Mouse (Mus musculus) limb, embryonic 12.5 days (tissue): Measurements from ENCODE around the gene Camk2g. TPM values are rescaled to one million over a fixed set of nuclear protein-coding genes. Genes with fewer than 3 reads are reported as not detected.
A peak's percentile ranks its signal among the peaks of the same experiment; 100 is the strongest.

Experiments used
- ATAC-seq: fragments of 200-750 bp; cut with Nextera tagmentation; 2 replicates; pipeline ENCODE4 v1.8.0; 2017; ENCODE audit warnings: low read depth, moderate TSS enrichment; ENCODE audit not compliant: insufficient number of reproducible peaks, insufficient read depth, low FRiP score, low TSS enrichment
- H3K27ac ChIP-seq: fragments of 300-500 bp; sonication (generic); 2 replicates; pipeline ENCODE4 v1.5.1; 2016; ENCODE audit warnings: mild to moderate bottlenecking, moderate library complexity
- H3K27me3 ChIP-seq: fragments of 300-500 bp; sonication (generic); 2 replicates; pipeline ENCODE4 v1.6.1; 2016; ENCODE audit warnings: mild to moderate bottlenecking, moderate library complexity
- H3K36me3 ChIP-seq: fragments of 300-500 bp; sonication (generic); 2 replicates; pipeline ENCODE4 v1.6.1; 2016; ENCODE audit warnings: mild to moderate bottlenecking, moderate library complexity
- H3K4me1 ChIP-seq: fragments of 300-500 bp; sonication (generic); replicated peaks from 2 replicates; pipeline ENCODE4 v1.6.1; 2016
- H3K4me2 ChIP-seq: fragments of 300-500 bp; sonication (generic); 2 replicates; pipeline ENCODE4 v1.6.1; 2016; ENCODE audit warnings: mild to moderate bottlenecking, moderate library complexity
- H3K4me3 ChIP-seq: fragments of 300-500 bp; sonication (generic); replicated peaks from 2 replicates; pipeline ENCODE4 v1.5.1; 2016; ENCODE audit warnings: mild to moderate bottlenecking
- H3K9ac ChIP-seq: fragments of 300-500 bp; sonication (generic); replicated peaks from 2 replicates; pipeline ENCODE4 v1.6.1; 2016; ENCODE audit warnings: mild to moderate bottlenecking, moderate library complexity
- H3K9me3 ChIP-seq: fragments of 300-500 bp; sonication (generic); 2 replicates; pipeline ENCODE4 v1.6.1; 2016; ENCODE audit warnings: mild to moderate bottlenecking, moderate library complexity
- WGBS: fragments of 180-500 bp; shearing (Covaris S2); methylation state at CpG from one replicate; pipeline ENCODE4 v1.1.7; 2016; 5-methylcytosine and 5-hydroxymethylcytosine counted together
- polyA plus RNA-seq: library from polyadenylated mRNA; unstranded; fragments of >200 nt; fragmentation: Nextera tagmentation; extraction: Ambion mirVana; gene quantifications from 2 replicates; pipeline ENCODE4 v1.2.1, GENCODE M21; 2016

The Camk2g gene
- 59.0 and 67.8 TPM in 2 replicates for polyA plus RNA-seq

DNA sequence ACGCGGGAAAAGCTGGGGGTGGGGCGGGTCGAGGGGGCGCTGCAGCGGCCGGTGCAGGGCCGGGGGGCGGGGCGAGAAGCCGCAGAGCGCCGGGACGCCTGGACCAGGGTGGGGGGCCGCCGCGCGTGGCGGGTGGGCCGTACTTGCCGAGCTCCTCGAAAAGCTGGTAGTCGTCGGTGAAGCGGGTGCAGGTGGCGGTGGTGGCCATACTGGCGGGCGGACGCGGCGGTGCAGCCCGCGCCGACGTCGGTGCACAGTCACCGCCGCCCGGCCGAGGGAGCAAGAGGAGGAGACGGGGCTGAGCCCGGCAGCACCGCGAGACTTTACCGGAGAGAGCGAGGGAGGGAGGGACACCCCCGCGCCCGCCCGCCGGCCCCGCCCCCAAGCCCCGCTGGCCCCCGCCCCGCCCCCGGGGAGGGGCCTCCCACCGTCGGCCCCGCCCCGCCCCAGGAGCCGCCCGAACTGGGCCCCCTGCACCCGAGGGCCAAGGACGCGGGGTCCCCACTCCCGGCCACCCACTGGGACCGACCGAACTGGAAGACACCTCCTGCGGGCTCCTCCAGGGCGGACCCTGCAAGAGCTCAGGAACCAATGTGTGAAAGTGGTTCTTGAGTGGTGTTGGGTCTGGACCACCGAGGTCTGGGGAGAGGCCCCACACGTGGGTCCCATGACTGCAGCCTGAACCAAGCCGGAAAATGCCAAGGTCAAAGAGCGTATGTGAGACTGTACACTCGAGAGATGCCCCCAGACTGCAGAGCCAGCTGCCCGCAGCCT is at the start of gene Camk2g:
Gene Camk2g (minus strand): TSS at position 331 of the 774 bp plus-strand sequence.
- under 1% methylated on average over 70 of the region's 76 CpGs for WGBS
- no peaks in the 10 kb centered on the region for H3K9me3 ChIP-seq
- H3K36me3 ChIP-seq, result peaks cover 32% of the 10 kb centered on the region
- peak within 1 kb of the TSS; percentile 85 for H3K9ac ChIP-seq
- H3K27ac ChIP-seq, result peak within 1 kb of the TSS; percentile 84
- H3K4me2 ChIP-seq, result peak within 1 kb of the TSS; percentile 85
- H3K4me3 ChIP-seq, result peak within 1 kb of the TSS; percentile 87
- no peaks in the 10 kb centered on the region for H3K27me3 ChIP-seq
- peak; percentile 90 for ATAC-seq
- H3K4me1 ChIP-seq, result peaks cover 44% of the 10 kb centered on the region

DNA sequence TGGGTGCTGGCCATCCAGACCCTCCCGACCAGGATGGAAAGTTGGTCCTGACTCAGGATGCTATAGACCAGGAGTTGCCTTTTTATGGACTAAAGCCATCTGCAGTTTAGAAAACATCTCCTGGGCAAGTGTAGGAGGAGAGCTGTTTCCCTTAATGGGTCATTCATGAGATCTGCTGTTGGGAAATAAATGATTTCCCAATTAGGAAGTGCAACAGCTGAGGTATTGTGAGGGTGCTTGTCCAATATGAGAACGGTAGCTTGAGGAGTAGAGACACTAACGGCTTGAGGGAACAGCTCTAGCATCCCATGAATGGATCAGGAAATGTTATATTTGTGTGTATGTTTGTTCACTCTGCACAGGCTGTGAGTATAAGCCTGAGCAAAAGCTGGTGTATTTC is 48.7 kb upstream of the Camk2g start:
- H3K4me1 ChIP-seq, result peaks cover 10% of the 10 kb centered on the region; the same call in 1 of the 2 replicates
- no peak overlapping the region for H3K4me2 ChIP-seq
- WGBS, result 79% methylated on average over 3 of the region's 3 CpGs
- no peak for ATAC-seq
- no peak overlapping the region for H3K9ac ChIP-seq
- peaks cover 3% of the 10 kb centered on the region; the same call in 1 of the 2 replicates for H3K27me3 ChIP-seq
- no peak overlapping the region for H3K27ac ChIP-seq
- H3K4me3 ChIP-seq, result no peak overlapping the region
- H3K36me3 ChIP-seq, result no peaks in the 10 kb centered on the region
- H3K9me3 ChIP-seq, result no peaks in the 10 kb centered on the region

DNA sequence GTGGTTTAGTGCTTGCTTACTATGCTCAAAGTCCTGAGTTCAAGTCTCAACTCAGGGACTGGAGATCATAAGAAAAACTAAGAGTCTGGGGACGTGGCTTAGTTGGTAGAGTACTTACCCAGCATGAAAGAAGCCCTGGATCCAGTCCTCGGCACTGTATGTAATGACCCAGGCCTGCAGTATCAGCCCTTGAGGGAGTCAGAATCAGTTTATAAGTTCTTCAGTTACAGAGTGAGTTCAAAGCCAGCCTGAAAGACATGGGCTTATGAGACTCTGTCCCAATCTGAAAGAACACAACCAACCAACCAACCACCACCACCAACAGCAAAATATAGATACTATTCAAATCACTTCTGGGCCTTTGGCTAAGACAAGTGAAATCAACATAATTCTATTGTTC is 47.6 kb upstream of the Camk2g start:
- H3K27ac ChIP-seq, result no peak overlapping the region
- H3K9ac ChIP-seq, result no peak overlapping the region
- WGBS, result 81% methylated on average over 2 of the region's 2 CpGs
- peaks cover 17% of the 10 kb centered on the region; the same call in 1 of the 2 replicates for H3K4me1 ChIP-seq
- H3K4me3 ChIP-seq, result no peak overlapping the region
- no peak overlapping the region for H3K4me2 ChIP-seq
- H3K36me3 ChIP-seq, result no peaks in the 10 kb centered on the region
- no peaks in the 10 kb centered on the region for H3K9me3 ChIP-seq
- no peak for ATAC-seq
- H3K27me3 ChIP-seq, result peaks cover 8% of the 10 kb centered on the region; the same call in 1 of the 2 replicates

DNA sequence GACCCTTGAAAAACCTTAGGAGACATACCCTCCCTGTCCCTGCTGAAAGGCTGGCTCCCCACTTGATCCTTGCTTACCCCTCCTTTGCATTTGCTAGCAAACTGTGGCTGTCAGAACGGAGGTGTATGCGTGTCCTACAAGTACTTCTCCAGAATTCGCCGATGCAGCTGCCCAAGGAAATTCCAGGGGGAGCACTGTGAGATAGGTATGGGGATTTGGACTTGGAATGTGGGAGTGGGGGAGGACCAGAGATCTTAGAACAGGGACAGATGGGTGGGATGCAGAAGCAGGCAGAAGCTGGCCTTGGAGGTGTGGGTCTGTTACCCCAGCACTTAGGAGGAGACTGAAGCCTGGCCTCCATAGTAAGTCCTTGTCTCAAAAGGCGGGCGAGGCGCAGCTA is 43.8 kb upstream of the Camk2g start:
- Histone ChIP-seq H3K27me3 (peaks cover 8% of the 10 kb centered on the region; the same call in 1 of the 2 replicates), H3K27ac (no peak overlapping the region), H3K4me1 (peaks cover 9% of the 10 kb centered on the region; the same call in 1 of the 2 replicates), H3K4me2 (peak overlapping the region; percentile 90; the same call in 1 of the 2 replicates), H3K9me3 (no peaks in the 10 kb centered on the region), H3K9ac (no peak overlapping the region), H3K4me3 (no peak overlapping the region), H3K36me3 (no peaks in the 10 kb centered on the region)
- ATAC-seq, result no peak
- 75% methylated on average over 7 of the region's 7 CpGs for whole genome bisulfite sequencing

DNA sequence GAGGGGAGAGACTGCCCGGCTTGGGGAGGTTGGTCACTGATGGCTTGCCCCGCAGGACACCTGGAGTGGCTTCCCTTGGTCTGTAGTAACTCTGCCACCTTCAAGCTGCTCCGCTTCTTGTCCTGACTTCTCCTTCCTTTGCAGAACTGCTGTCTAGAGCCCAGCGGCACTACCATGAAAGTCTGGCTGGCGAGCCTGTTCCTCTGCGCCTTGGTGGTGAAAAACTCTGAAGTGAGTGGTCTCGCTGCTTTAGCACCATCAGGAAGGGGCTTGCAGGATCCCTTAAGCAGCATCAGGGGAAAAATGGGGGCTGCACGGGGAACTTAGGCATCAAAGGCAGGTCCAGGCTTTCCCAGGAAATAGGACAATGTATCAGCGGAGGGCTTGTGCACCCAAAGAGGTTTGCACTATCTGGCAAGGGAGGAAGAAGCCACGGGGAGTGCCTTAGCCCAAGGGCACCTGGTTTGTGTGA is 43.1 kb upstream of the Camk2g start:
- Histone ChIP-seq H3K36me3 (no peaks in the 10 kb centered on the region), H3K4me3 (peak overlapping the region; percentile 55), H3K9me3 (no peaks in the 10 kb centered on the region), H3K9ac (peak overlapping the region; percentile 75), H3K27ac (no peak overlapping the region; the same call in 1 of the 2 replicates), H3K4me2 (peak overlapping the region; percentile 90), H3K4me1 (peaks cover 9% of the 10 kb centered on the region; the same call in 1 of the 2 replicates), H3K27me3 (peaks cover 8% of the 10 kb centered on the region; the same call in 1 of the 2 replicates)
- WGBS, result 3% methylated on average over 10 of the region's 10 CpGs
- ATAC-seq, result no peak

DNA sequence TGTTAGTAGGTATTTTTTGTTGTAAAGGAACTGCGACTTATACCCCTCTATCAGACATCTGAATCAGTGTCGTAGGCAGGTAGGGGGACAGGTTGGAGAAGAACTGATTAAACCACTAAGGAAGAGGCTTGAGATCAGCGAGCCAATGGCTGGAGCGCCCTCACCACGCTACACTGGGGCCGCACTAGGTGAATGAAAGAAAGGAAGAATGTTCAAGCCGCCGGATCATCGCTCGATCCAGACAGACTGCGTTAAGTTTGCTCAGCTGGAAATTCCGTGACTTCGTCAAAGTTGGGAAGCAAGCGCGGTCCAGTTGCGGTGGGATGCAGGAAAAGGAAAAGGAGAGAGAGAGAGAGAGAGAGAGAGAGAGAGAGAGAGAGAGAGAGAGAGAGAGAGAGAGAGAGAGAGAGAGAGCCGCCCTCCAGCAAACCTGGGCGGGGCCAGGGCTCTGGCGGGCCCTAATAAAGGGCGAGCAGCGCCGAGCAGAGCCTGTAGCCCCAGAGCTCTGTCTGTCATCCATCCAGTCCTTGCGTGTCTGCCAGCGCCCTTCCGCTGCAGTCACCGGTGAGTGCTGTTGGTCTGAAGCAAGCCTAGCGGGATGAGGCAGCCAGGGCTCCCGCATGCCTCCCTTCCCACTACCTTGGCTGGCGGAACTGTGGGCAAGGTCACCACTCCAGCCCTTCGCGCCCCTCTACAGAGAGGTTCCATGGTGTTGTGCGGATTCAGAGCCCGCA is 42.5 kb upstream of the Camk2g start, which contains the start of gene Plau:
Gene Plau (plus strand): TSS at position 490 of the 734 bp plus-strand sequence.
- H3K27ac ChIP-seq, result no peak within 1 kb of the TSS; the same call in 1 of the 2 replicates
- WGBS, result under 1% methylated on average over 31 of the region's 33 CpGs
- no peaks in the 10 kb centered on the region for H3K9me3 ChIP-seq
- H3K36me3 ChIP-seq, result no peaks in the 10 kb centered on the region
- H3K9ac ChIP-seq, result peak within 1 kb of the TSS; percentile 75
- H3K4me3 ChIP-seq, result peak within 1 kb of the TSS; percentile 55
- H3K4me1 ChIP-seq, result peaks cover 9% of the 10 kb centered on the region; the same call in 1 of the 2 replicates
- peak; percentile 88 for ATAC-seq
- peak within 1 kb of the TSS; percentile 90 for H3K4me2 ChIP-seq
- H3K27me3 ChIP-seq, result peaks cover 8% of the 10 kb centered on the region; the same call in 1 of the 2 replicates

DNA sequence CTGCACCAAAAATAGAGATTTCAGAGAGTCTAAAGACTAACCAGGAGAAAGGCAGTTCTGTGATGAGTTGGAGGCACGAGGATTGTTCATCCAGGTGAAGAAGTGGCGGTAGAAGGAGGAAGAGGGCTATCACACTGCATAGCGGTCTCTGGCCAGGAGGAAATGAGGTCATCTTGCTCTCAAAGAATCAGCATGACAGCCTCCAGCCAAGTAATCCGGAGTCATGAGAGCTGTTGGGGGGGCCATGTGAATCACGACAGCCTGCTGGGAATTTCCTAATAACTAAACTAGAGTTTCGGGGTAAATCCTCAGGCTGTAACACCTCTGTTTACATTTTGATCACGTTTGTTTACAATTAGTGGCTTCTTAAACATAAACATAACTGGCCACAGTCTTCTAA is 40.2 kb upstream of the Camk2g start:
- 57% methylated on average over 7 of the region's 7 CpGs for WGBS
- ATAC-seq, result no peak

DNA sequence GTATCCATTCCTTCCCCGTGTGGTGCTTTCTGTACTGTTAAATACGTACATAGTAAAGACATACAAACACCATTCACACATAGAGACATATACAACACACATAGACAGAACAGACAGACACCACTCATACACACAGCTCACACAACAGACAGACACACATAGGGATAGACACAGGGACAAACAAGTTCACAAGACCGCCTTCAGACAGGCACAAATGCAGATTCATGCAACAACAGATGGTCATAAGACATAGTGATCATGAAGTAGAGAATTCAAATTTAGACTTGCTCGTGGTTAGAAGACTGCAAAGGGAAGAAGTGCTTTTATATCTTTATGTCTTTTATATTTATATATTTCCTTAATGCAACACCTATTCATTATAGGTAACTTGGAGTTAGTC is 39.6 kb upstream of the Camk2g start:
- ATAC-seq, result no peak
- Histone ChIP-seq H3K9me3 (no peaks in the 10 kb centered on the region), H3K4me3 (no peak overlapping the region), H3K9ac (no peak overlapping the region), H3K27me3 (peaks cover 8% of the 10 kb centered on the region; the same call in 1 of the 2 replicates), H3K27ac (no peak overlapping the region), H3K4me2 (no peak overlapping the region), H3K4me1 (peaks cover 12% of the 10 kb centered on the region; the same call in 1 of the 2 replicates), H3K36me3 (no peaks in the 10 kb centered on the region)
- 91% methylated on average over 4 of the region's 4 CpGs for WGBS

More for the DNA sequence above, 40.2 kb upstream of the Camk2g start:
- H3K27ac ChIP-seq, result no peak overlapping the region
- no peaks in the 10 kb centered on the region for H3K9me3 ChIP-seq
- H3K9ac ChIP-seq, result no peak overlapping the region
- no peaks in the 10 kb centered on the region for H3K36me3 ChIP-seq
- peaks cover 12% of the 10 kb centered on the region; the same call in 1 of the 2 replicates for H3K4me1 ChIP-seq
- no peak overlapping the region for H3K4me3 ChIP-seq
- peaks cover 8% of the 10 kb centered on the region; the same call in 1 of the 2 replicates for H3K27me3 ChIP-seq
- no peak overlapping the region for H3K4me2 ChIP-seq

DNA sequence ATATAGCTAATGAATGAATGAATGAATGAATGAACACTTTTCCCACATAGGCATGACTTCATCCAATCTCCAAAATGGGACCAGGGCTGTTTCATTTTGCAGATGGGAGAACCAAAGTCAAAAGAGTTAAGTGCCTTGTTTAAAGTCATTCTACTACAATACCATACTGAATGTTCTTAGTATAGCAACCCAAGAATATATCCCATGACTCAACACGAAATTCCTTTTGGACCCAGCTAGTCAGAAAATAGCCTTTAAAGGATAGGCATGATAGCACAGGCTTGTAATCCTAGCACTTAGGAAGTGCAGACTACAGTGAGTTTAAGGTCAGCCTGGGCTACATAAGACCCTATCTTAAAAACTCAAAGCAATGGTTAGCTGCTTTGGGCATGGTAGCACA is 38.0 kb upstream of the Camk2g start:
- Histone ChIP-seq H3K9me3 (no peaks in the 10 kb centered on the region), H3K9ac (no peak overlapping the region), H3K27ac (no peak overlapping the region), H3K27me3 (no peaks in the 10 kb centered on the region), H3K4me1 (peaks cover 9% of the 10 kb centered on the region; the same call in 1 of the 2 replicates), H3K36me3 (no peaks in the 10 kb centered on the region), H3K4me2 (no peak overlapping the region), H3K4me3 (no peak overlapping the region)
- 79% methylated on average over 1 of the region's 1 CpGs for WGBS
- no peak for ATAC-seq

DNA sequence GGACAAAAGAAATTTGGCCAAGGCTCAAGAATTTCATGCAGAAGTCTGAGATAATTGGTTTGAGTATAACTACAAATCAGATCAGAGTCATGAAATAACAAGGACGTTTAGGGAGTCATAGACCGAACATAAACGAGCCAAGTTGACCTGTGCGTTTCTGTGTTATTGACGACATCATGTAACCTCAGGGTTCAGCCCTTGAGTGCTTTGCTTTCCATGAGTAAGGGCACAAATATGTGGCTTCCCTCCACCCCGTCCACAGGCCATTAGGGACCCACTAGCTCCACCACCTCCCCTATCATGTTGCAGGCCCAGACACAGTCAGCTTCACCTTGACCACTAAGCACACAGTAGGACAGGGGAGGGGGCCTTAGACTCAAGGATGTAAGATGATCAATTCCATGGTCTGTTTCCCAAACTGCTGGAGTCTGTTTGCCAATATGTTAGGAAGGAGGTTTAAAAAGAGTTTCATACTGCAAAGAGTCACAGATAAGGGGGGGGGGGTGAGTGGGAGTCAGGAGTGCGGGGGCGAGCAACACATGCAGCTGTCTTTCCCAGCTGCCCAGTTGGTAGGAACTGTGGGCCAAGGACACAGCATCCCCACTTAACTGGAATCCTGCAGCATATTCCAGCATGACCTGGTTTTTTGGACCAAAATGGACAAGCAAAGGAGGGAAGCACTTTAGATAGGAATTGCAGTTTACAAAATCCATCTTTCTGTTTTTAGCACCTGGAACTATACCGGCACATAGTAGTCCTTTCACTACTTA is 37.4 kb upstream of the Camk2g start:
- no peak overlapping the region for H3K4me2 ChIP-seq
- no peaks in the 10 kb centered on the region for H3K36me3 ChIP-seq
- 71% methylated on average over 9 of the region's 9 CpGs for WGBS
- no peak overlapping the region for H3K27ac ChIP-seq
- no peaks in the 10 kb centered on the region for H3K27me3 ChIP-seq
- H3K9ac ChIP-seq, result no peak overlapping the region
- 0 out of 2 replicates have a peak, but pooled peaks cover 6% of the 10 kb centered on the region for H3K4me1 ChIP-seq
- no peak overlapping the region for H3K4me3 ChIP-seq
- no peak for ATAC-seq
- H3K9me3 ChIP-seq, result no peaks in the 10 kb centered on the region
